Mouse (Mus musculus): ENCODE measurements around the gene Tubg1. TPM values are rescaled to one million over a fixed set of nuclear protein-coding genes. Genes with fewer than 3 reads are reported as not detected.

The Tubg1 gene
- total RNA-seq, 2 experiments from 2014 or later, result 41.7 to 42.6 TPM

GRCm38 (mm10) chr11:101166357-101166756 lies 46.6 kb downstream of the Tubg1 start:
- no peak for TF ChIP-seq CTCF (conservative IDR thresholded peaks at IDR 0.05)
- no peak for DNase-seq (ENCODE audit: low spot score in 2 of 2)

DNA sequence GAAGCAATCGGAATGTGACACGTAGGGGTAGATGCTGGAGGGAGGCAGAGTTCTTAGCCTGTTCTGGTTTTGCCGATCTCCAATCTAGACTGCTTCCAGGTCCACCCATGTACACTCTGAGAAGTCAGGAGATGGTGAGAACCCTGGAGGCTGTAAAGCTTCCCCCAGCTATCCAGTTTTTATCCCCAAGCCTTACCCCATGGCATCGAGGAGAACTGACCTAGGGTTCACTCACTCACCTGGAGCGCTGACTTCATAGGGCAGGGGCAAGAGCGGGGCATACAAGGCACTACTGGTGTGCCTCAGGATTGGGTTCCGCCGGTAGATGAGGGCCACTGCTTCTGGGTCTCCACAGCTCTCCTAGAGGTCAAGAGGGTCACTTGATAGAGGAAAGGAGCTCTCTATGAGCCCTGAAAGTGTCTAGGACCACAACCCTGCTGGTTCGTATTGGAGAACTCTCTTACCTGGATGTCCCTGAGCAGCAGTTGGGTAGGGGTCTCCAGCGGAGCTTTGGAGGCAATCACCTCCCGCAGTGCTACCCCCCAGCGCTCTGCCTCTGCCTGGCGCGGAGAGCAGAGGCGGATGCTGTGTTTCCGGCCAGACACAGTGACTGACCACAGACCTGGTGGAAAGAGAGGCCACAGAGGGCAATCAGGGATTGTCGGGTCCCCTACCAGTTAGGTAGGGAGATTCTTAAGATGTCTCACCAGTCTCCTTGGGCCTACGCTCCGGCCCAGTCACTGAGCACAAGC lies 47.6 kb downstream of the Tubg1 start:
- TF ChIP-seq CTCF (conservative IDR thresholded peaks at IDR 0.05), result no peak
- H3K27ac ChIP-seq, result no peak overlapping the region
- H3K4me3 ChIP-seq, result no peak overlapping the region
- DNase-seq (ENCODE audit: low spot score in 2 of 2), result no peak

More at GRCm38 (mm10) chr11:101166357-101166756, 46.6 kb downstream of the Tubg1 start:
- no peak overlapping the region for H3K27ac ChIP-seq
- H3K4me3 ChIP-seq, result no peak overlapping the region

DNA sequence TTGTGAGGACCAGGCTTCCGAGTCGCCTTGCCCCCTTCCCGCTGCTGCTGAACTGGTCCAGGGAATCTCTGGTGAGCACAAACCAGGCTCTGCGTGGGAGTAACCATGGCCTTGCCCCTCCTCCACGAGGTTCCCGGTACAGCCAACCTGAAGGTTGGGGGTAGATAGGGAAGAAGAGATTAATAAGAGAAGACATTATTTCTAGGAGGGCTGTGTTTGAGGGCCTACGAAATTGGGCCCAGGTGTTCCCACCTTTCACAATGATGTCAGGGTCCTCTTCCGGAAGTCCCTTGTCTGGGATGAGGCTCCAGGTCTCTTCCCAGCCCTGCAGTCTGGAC lies 48.2 kb downstream of the Tubg1 start:
- Histone ChIP-seq H3K27ac (no peak overlapping the region), H3K4me3 (no peak overlapping the region)
- no peak for DNase-seq (ENCODE audit: low spot score in 2 of 2)
- TF ChIP-seq CTCF (conservative IDR thresholded peaks at IDR 0.05), result no peak

DNA sequence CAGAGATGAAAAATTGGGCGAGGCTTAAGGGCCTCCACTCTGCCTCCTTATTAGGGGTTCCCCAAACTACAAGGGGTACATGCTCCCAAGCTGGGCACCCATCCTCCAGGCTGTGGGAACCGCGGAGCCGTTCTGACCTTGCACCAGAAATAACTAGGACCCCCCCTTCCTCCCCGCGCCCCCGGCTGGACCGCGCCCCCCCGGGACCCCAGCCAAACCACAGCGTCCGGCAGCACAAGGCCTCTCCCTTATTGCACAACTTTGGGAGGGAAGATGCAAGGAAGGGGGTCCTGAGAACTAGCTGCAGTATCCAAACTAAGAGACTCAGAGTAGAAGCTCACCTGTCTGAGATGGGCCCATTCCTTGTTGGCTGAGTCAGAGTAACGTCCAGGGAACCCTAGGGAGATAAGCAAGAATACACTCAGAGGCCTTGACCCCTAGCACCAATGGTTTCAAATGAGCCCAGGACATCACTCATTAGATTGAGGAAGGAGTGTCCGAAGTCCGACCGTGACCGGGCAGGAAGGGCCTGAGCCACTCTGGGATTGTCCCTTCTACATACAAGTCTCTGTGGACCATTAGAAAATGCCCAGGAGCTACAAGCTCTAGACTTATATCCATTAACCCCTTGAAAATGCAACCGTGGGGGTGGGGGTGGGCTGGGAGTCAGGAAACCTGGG lies 48.7 kb downstream of the Tubg1 start:
- TF ChIP-seq CTCF (conservative IDR thresholded peaks at IDR 0.05), result no peak
- Histone ChIP-seq H3K27ac (no peak overlapping the region), H3K4me3 (no peak overlapping the region)
- DNase-seq (ENCODE audit: low spot score in 2 of 2), result no peak

DNA sequence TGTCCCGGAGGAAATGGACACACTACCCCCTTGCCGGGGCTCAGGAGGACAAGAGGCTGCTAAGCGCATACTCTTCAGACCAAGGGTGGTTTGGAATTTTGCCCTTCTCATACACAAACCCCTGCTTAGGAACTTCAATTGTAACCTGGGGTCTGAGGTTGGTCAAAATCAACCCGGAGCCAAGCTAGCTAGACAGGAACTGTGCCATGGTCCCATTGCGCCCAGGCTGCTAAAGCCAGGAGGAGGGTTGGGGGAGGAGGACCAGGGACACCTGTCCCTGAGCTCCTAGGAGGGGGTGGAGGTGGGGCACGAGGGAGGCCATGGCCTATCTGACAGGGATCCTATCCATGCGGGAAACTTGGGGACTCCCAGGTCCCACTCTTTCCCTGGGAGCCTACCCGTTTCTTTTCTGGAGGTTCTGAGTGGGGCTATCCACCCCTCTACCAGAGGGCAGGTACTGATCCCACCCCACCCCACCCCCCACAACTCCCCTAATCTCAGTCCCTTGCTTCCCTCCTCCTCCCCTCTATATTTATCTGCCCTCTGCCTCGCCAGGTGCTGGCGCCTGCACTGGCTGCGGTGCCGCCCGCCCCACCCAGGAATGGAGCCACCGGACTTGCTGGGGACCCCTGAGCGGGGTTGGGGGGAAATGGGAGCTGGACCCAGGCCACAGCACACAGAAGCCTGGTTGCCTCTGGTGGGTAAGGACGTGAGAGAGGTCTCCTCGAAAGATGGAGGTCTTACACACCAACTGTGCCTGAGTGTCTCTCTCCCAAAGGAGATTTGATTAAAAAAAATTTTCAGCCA lies 49.8 kb downstream of the Tubg1 start:
- Histone ChIP-seq H3K27ac (peak overlapping the region; percentile 86), H3K4me3 (peak overlapping the region; percentile 78)
- TF ChIP-seq CTCF (conservative IDR thresholded peaks at IDR 0.05), result no peak
- no peak for DNase-seq (ENCODE audit: low spot score in 2 of 2)

GRCm38 (mm10) chr11:101170354-101170810 lies 50.6 kb downstream of the Tubg1 start, which contains the start of gene Cntnap1:
Cntnap1 (plus strand) TSS chr11:101170523.
- H3K4me3 ChIP-seq, result peak within 1 kb of the TSS; percentile 78
- H3K27ac ChIP-seq, result peak within 1 kb of the TSS; percentile 86
- TF ChIP-seq CTCF (conservative IDR thresholded peaks at IDR 0.05), result no peak
- DNase-seq (ENCODE audit: low spot score in 2 of 2), result no peak

GRCm38 (mm10) chr11:101170811-101171610 lies 51.3 kb downstream of the Tubg1 start, which contains the start of gene Plekhh3:
Plekhh3 (minus strand) TSS chr11:101171351.
- H3K27ac ChIP-seq, result peak within 1 kb of the TSS; percentile 86
- DNase-seq (ENCODE audit: low spot score in 2 of 2), result peak; percentile 93 to 98
- TF ChIP-seq CTCF (conservative IDR thresholded peaks at IDR 0.05), result peak; percentile 26; the same call in 1 of the 2 replicates
- H3K4me3 ChIP-seq, result peak within 1 kb of the TSS; percentile 78

DNA sequence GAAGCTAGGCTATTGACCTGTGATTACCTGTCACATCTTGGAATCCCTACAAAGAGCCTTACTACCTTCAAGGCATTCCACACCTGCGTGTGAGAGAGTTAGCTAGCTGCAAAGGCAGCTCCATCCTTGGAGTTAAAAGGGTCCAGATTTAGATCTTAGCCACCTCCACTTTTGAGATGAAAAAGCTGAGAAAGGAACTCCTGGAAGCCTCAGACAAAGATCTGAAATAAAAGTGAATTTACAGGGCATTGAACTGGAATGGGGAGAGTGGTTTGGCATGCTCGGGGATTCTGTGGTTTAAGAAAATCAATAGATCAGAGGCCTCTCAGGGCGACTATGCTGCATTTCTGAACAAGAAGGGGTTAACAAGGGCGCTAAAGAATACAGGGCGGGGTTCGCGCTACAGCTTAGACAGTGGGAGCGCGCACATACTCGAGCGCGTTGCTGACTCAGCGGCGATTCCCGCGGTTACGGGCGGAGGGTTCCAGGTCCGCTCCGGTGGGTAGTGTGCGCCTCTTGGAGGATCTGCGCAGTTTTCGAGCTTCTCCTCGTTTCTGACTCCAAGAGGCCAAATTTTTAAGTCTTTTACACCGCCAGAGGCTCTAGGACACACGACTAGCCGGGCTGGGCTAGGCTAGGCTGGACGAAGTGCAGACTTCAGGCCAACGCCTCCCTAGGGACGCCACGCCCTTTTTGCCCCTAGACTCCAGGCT lies 52.1 kb downstream of the Tubg1 start:
- H3K27ac ChIP-seq, result peak overlapping the region; percentile 84
- TF ChIP-seq CTCF (conservative IDR thresholded peaks at IDR 0.05), result no peak
- DNase-seq (ENCODE audit: low spot score in 2 of 2), result peak; percentile 48 to 63
- peak overlapping the region; percentile 64 for H3K4me3 ChIP-seq

GRCm38 (mm10) chr11:101172434-101172815 lies 52.7 kb downstream of the Tubg1 start:
- no peak for DNase-seq (ENCODE audit: low spot score in 2 of 2)
- H3K27ac ChIP-seq, result peak overlapping the region; percentile 84

DNA sequence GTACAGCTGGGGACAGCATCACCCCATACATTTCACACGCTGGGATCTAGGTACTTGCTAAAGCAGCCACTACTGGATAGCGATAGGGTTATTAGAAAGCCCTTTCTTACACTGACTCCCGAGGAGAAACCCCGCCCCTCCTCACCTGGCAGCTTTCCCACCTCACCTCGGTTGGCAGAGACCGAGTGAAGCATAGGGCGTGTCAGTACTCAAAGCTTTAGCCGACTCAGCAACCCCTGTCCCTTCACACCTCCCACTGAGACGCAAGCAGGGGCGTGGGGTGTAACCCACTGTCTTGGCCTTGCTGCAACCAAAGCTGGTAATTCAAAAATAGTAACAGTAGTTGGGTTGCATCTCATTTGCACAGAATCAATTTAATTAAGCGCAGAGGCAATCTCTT lies 53.4 kb downstream of the Tubg1 start:
- Histone ChIP-seq H3K4me3 (peak overlapping the region; percentile 43; the same call in 1 of the 2 replicates), H3K27ac (peak overlapping the region; percentile 96; the same call in 1 of the 2 replicates)
- no peak for TF ChIP-seq CTCF (conservative IDR thresholded peaks at IDR 0.05)
- DNase-seq (ENCODE audit: low spot score in 2 of 2), result no peak

More at GRCm38 (mm10) chr11:101172434-101172815, 52.7 kb downstream of the Tubg1 start:
- H3K4me3 ChIP-seq, result peak overlapping the region; percentile 64
- TF ChIP-seq CTCF (conservative IDR thresholded peaks at IDR 0.05), result no peak

DNA sequence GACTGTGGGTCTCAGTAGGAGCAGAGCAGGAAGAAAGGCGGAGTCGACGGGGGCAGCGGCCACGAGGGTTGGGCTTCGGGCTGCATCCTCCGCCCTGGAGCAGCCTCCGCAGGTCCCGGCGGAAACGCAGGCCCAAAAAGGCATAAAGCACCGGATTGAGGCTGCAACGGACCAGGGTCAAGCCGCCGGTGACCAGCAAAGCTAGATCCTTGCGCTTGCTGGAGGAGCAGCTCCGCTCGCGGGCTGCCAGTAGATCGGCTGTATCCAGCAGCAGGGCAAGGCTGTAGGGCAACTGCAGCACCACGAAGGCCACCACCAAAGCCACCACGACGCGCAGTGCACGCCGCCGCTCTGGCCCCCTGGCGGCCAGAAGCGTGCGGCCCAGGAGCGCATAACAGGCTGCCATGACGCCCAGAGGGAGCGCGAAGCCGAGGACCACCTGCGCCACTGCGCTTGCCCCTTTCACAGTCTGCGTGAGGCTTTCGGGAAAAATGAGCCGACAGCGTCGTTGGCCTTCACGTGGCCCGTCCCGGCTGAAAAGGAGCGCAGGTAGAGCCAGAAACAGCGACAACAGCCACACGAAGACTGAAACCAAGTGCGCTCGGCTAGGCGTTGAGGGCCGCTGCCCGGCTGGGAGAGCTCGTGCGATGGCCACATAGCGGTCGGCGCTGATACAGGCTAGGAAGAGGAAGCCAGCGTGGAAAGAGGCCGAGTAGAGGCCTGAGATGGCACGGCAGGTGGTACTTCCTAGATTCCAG lies 54.1 kb downstream of the Tubg1 start:
- peak in 1 of 2 experiments; percentile 44 for DNase-seq (ENCODE audit: low spot score in 2 of 2)
- peak; percentile 94 for TF ChIP-seq CTCF (conservative IDR thresholded peaks at IDR 0.05)
- Histone ChIP-seq H3K4me3 (peak overlapping the region; percentile 43), H3K27ac (peak overlapping the region; percentile 96)

Measured in layer of hippocampus, adult 2 months (tissue).